Mouse (Mus musculus) G1E (cell line): ENCODE data around the gene Plxnd1. TPM values are rescaled to one million over a fixed set of nuclear protein-coding genes. Genes with fewer than 3 reads are reported as not detected.

Source experiments
- ATAC-seq: 2 replicates; pipeline ENCODE4 v1.8.0; 2016; ENCODE audit warnings: mild to moderate bottlenecking; ENCODE audit not compliant: insufficient number of reproducible peaks, poor library complexity, low FRiP score, severe bottlenecking; ENCODE audit errors: extremely low read depth
- DNase-seq: peaks from one replicate; pipeline ENCODE4 v3.0.0; 2012; ENCODE audit warnings: low spot score
- H3K27me3 ChIP-seq: 2 replicates; pipeline ENCODE4 v1.6.1; 2012; ENCODE audit warnings: mild to moderate bottlenecking, low read length, inconsistent platforms; ENCODE audit not compliant: insufficient read depth
- H3K36me3 ChIP-seq: replicated peaks from 2 replicates; pipeline ENCODE3; 2012; ENCODE audit warnings: mild to moderate bottlenecking, inconsistent platforms
- H3K4me1 ChIP-seq: 2 replicates; pipeline ENCODE4 v1.6.1; 2012; ENCODE audit warnings: low read depth, low read length, inconsistent platforms, mixed read lengths; ENCODE audit not compliant: insufficient read depth
- H3K4me3 ChIP-seq: 2 replicates; pipeline ENCODE4 v1.5.1; 2012; ENCODE audit warnings: low read depth, mild to moderate bottlenecking, inconsistent platforms, low read length, moderate library complexity, mixed read lengths
- H3K9me3 ChIP-seq: replicated peaks from 2 replicates; pipeline ENCODE4 v1.6.1; 2012; ENCODE audit warnings: inconsistent platforms
- CTCF ChIP-seq: IDR thresholded peaks from 2 replicates; pipeline ENCODE4 v1.5.1; 2012; ENCODE audit warnings: low read depth, low read length, inconsistent platforms, mixed read lengths
- GATA1 ChIP-seq: IDR thresholded peaks from 2 replicates; pipeline ENCODE4 v1.6.1; 2012; ENCODE audit warnings: borderline replicate concordance, low read length, inconsistent platforms, mixed read lengths
- GATA2 ChIP-seq: IDR thresholded peaks from 2 replicates; pipeline ENCODE4 v1.6.1; 2012; ENCODE audit warnings: low read depth, low read length, inconsistent platforms, borderline replicate concordance
- POLR2AphosphoS5 ChIP-seq: IDR thresholded peaks from 2 replicates; pipeline ENCODE4 v1.6.1; 2012; ENCODE audit warnings: low read depth, low read length, inconsistent platforms; ENCODE audit not compliant: insufficient replicate concordance
- TAL1 ChIP-seq: conservative IDR thresholded peaks from 2 replicates; pipeline ENCODE4 v1.6.1; 2012; ENCODE audit warnings: low read depth, low read length, inconsistent platforms, mixed read lengths
- polyA plus RNA-seq: library from polyadenylated mRNA; stranded (reverse); fragments of >175 nt; gene quantifications from 2 replicates; pipeline ENCODE4 v1.2.3, GENCODE M21; 2012
- total RNA-seq, 2 experiments: library from RNA; stranded (forward) in 1 of 2; stranded (reverse) in 1 of 2; fragments of 200-1000 nt in 1 of 2; fragments of >200 nt in 1 of 2; fragmentation: Nextera tagmentation in 1 of 2; gene quantifications; 2 replicates each; pipeline ENCODE4 v1.2.3; 2014 to 2017

Gene Plxnd1
- total and polyA plus RNA-seq, 3 experiments, result 1.2 to 1.7 (median 1.5) TPM

- no peak for ATAC-seq
- TF ChIP-seq GATA1, result no peak
- no peak for TF ChIP-seq CTCF
- no peak for TF ChIP-seq POLR2AphosphoS5
- TF ChIP-seq GATA2, result no peak
- TF ChIP-seq TAL1, result no peak
- Histone ChIP-seq H3K4me3 (no peak overlapping the region), H3K27me3 (peaks cover 47% of the 10 kb centered on the region), H3K4me1 (peaks cover 28% of the 10 kb centered on the region), H3K9me3 (peaks cover 15% of the 10 kb centered on the region), H3K36me3 (no peaks in the 10 kb centered on the region)
- DNase-seq, result no peak
Observed at GRCm38 (mm10) chr6:115995531-115995941, 731 bp upstream of the Plxnd1 start.

GRCm38 (mm10) chr6:115994146-115994876 lies 494 bp downstream of the Plxnd1 start:
- Histone ChIP-seq H3K4me3 (peak overlapping the region; percentile 73), H3K9me3 (peaks cover 15% of the 10 kb centered on the region), H3K27me3 (peaks cover 53% of the 10 kb centered on the region), H3K36me3 (no peaks in the 10 kb centered on the region), H3K4me1 (peaks cover 28% of the 10 kb centered on the region)
- TF ChIP-seq GATA1 (no peak), POLR2AphosphoS5 (no peak), CTCF (no peak), GATA2 (no peak)
- DNase-seq, result peak; percentile 35
- no peak; the same call in 1 of the 2 replicates for ATAC-seq

GRCm38 (mm10) chr6:115993463-115994145 lies 1.2 kb downstream of the Plxnd1 start:
- TF ChIP-seq TAL1 (no peak), GATA2 (no peak), POLR2AphosphoS5 (no peak), CTCF (no peak), GATA1 (no peak)
- Histone ChIP-seq H3K36me3 (no peaks in the 10 kb centered on the region), H3K4me3 (peak overlapping the region; percentile 73), H3K27me3 (peaks cover 58% of the 10 kb centered on the region), H3K4me1 (peaks cover 25% of the 10 kb centered on the region), H3K9me3 (peaks cover 15% of the 10 kb centered on the region)
- DNase-seq, result no peak
- no peak for ATAC-seq

GRCm38 (mm10) chr6:115992981-115993380 lies 1.8 kb downstream of the Plxnd1 start:
- Histone ChIP-seq H3K4me1 (peaks cover 25% of the 10 kb centered on the region), H3K36me3 (no peaks in the 10 kb centered on the region), H3K4me3 (no peak overlapping the region), H3K9me3 (peaks cover 15% of the 10 kb centered on the region), H3K27me3 (peaks cover 54% of the 10 kb centered on the region)
- ATAC-seq, result no peak
- DNase-seq, result no peak
- TF ChIP-seq GATA1 (no peak), POLR2AphosphoS5 (no peak), GATA2 (no peak), CTCF (no peak), TAL1 (no peak)

- TF ChIP-seq CTCF, result no peak
- TF ChIP-seq TAL1, result no peak
- no peak for TF ChIP-seq GATA1
- TF ChIP-seq GATA2, result no peak
- no peak for TF ChIP-seq POLR2AphosphoS5
- Histone ChIP-seq H3K4me1 (peaks cover 25% of the 10 kb centered on the region), H3K4me3 (no peak overlapping the region), H3K9me3 (peaks cover 15% of the 10 kb centered on the region), H3K27me3 (peaks cover 59% of the 10 kb centered on the region), H3K36me3 (no peaks in the 10 kb centered on the region)
- no peak for ATAC-seq
- DNase-seq, result no peak
Observed at GRCm38 (mm10) chr6:115991881-115992620, 2.8 kb downstream of the Plxnd1 start.
